Mouse (Mus musculus) cerebellum, postnatal 10 days (tissue): Measurements from ENCODE around the gene Tbc1d9b.
A peak's percentile ranks its signal among the peaks of the same experiment; 100 is the strongest.
"Not testable (repeated sequence)": the region's sequence is repeated elsewhere in the genome, so short reads cannot be mapped to it uniquely, and the experiment has no call there.

Experiments
- DNase-seq, 2 experiments: peaks; one replicate each; pipeline ENCODE4 v3.0.0; 2021; ENCODE audit warnings: mixed read lengths in 2 of 2

The Tbc1d9b gene

GRCm38 (mm10) chr11:50130811-50131766 lies at the start of gene Tbc1d9b:
Gene Tbc1d9b (plus strand): TSS chr11:50131396.
- DNase-seq, result peak; percentile 97 to 98

- no peak for DNase-seq
Observed at GRCm38 (mm10) chr11:50086211-50086610, 45.0 kb upstream of the Tbc1d9b start.

- no peak for DNase-seq
Observed at GRCm38 (mm10) chr11:50089840-50090239, 41.4 kb upstream of the Tbc1d9b start.

GRCm38 (mm10) chr11:50090982-50091675 lies 40.1 kb upstream of the Tbc1d9b start:
- peak; percentile 85 to 87 for DNase-seq

GRCm38 (mm10) chr11:50091681-50092080 lies 39.5 kb upstream of the Tbc1d9b start:
- peak in 1 of 2 experiments; percentile 50 for DNase-seq

- no peak for DNase-seq
Observed at GRCm38 (mm10) chr11:50095661-50096060, 35.5 kb upstream of the Tbc1d9b start.

GRCm38 (mm10) chr11:50097091-50097490 lies 34.1 kb upstream of the Tbc1d9b start:
- DNase-seq, result peak in 1 of 2 experiments; percentile 79

GRCm38 (mm10) chr11:50098961-50099481 lies 32.2 kb upstream of the Tbc1d9b start:
- no peak for DNase-seq

- DNase-seq, result no peak
Observed at GRCm38 (mm10) chr11:50099692-50100091, 31.5 kb upstream of the Tbc1d9b start.

GRCm38 (mm10) chr11:50100548-50101307 lies 30.5 kb upstream of the Tbc1d9b start:
- peak; percentile 91 to 94 for DNase-seq

- DNase-seq, result not testable (repeated sequence)
Observed at GRCm38 (mm10) chr11:50101962-50102361, 29.2 kb upstream of the Tbc1d9b start.

- DNase-seq, result no peak
Observed at GRCm38 (mm10) chr11:50104016-50104415, 27.2 kb upstream of the Tbc1d9b start.

- no peak for DNase-seq
Observed at GRCm38 (mm10) chr11:50105237-50105636, 26.0 kb upstream of the Tbc1d9b start.

- DNase-seq, result no peak
Observed at GRCm38 (mm10) chr11:50106024-50106423, 25.2 kb upstream of the Tbc1d9b start.

- no peak for DNase-seq
Observed at GRCm38 (mm10) chr11:50108823-50109244, 22.4 kb upstream of the Tbc1d9b start.

GRCm38 (mm10) chr11:50114329-50114728 lies 16.9 kb upstream of the Tbc1d9b start:
- peak; percentile 89 to 91 for DNase-seq

GRCm38 (mm10) chr11:50122631-50123081 lies 8.5 kb upstream of the Tbc1d9b start:
- peak; percentile 76 to 80 for DNase-seq

GRCm38 (mm10) chr11:50127781-50128180 lies 3.4 kb upstream of the Tbc1d9b start:
- no peak for DNase-seq

- DNase-seq, result peak in 1 of 2 experiments; percentile 41
Observed at GRCm38 (mm10) chr11:50131801-50132201, 605 bp downstream of the Tbc1d9b start.

GRCm38 (mm10) chr11:50132265-50132664 lies 1.1 kb downstream of the Tbc1d9b start:
- DNase-seq, result peak in 1 of 2 experiments; percentile 22

- no peak for DNase-seq
Observed at GRCm38 (mm10) chr11:50134136-50134859, 3.1 kb downstream of the Tbc1d9b start.
